Comparison of ENCODE assay signal across 8 mouse cellular contexts in the genomic region with DNA sequence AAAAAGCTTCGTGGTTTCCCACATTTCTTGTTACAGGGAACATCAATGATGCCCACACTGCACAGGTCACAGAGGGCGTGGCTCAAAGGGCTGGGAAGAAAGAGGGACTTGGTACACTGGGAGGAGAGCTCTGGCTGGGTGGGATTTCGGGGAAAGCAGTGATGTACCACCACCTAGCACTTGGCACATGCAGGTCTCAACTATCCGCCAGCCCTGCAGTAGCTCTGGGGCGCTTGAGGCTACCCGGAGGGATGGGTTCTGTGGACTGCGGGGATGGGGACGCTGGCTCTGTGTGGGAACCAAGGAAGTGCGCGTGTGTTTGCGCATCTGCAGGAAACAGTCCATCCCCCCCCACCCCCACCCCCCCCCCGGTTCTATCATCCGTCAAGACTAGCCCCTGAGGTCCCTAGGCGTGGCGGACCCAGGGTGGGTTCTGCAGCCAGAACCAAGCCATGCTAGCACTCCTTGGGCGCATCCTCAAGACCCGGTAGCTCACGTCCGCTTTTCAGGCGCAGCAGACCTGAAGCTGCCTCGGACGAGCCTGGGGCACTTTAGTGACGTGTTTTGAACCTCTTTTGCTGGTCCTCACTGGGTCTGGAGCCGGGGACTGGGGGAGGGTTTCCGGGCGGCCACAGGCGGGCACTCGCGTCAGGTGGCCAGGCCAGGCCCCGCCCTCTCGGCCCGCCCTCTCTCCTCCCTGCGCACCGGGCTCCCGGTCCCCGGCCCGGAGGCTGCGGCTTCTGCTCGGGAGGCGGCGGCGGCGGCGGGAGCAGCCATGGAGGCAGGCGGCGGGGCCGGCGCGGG. TPM values are rescaled to one million over a fixed set of nuclear protein-coding genes. Genes with fewer than 3 reads are reported as not detected.
DNase-seq lines count a peak whose midpoint lies in the region; ATAC-seq and TF ChIP-seq lines count a peak whose summit lies in the region.

A gene (plus strand): TSS at position 400 of the 804 bp plus-strand sequence.

- peak within 1 kb of the TSS; percentile 92 for H3K4me2 ChIP-seq in forebrain, embryonic 11.5 days (ENCODE audit: low read depth, low read length, severe bottlenecking)
- peak within 1 kb of the TSS; percentile 94 for H3K4me2 ChIP-seq in heart, embryonic 15.5 days
- H3K4me2 ChIP-seq in liver, embryonic 14.5 days (ENCODE audit: low read depth): peak within 1 kb of the TSS; percentile 60
- H3K4me2 ChIP-seq in neural tube, embryonic 12.5 days (replicated peaks): peak within 1 kb of the TSS; percentile 90

- DNase-seq in brain, adult 2 months (ENCODE audit: low read depth, low spot score): peak; percentile 93
- peak; percentile 89 for DNase-seq in forebrain, embryonic 11.5 days (ENCODE audit: low spot score)
- peak; percentile 88 for DNase-seq in kidney, postnatal 14 days
- DNase-seq in liver, embryonic 14.5 days (ENCODE audit: low read depth in 3 of 3, low spot score in 3 of 3): no peak
- peak; percentile 53 for DNase-seq in thymus, postnatal 4 days

- WGBS in forebrain, embryonic 11.5 days: under 1% methylated on average over 48 of the region's 49 CpGs
- under 1% methylated on average over 39 of the region's 49 CpGs for WGBS in heart, embryonic 15.5 days
- 1% methylated on average over 48 of the region's 49 CpGs for WGBS in liver, embryonic 14.5 days (ENCODE audit: insufficient replicate concordance)
- 2% methylated on average over 47 of the region's 49 CpGs for WGBS in neural tube, embryonic 12.5 days

- no peaks in the 10 kb centered on the region for H3K9me3 ChIP-seq in E14TG2a.4 (ENCODE audit: low read length)
- H3K9me3 ChIP-seq in forebrain, embryonic 11.5 days (ENCODE audit: control insufficient read depth, low read length): no peaks in the 10 kb centered on the region
- H3K9me3 ChIP-seq in heart, embryonic 15.5 days (replicated peaks): no peaks in the 10 kb centered on the region
- no peaks in the 10 kb centered on the region for H3K9me3 ChIP-seq in liver, embryonic 14.5 days (ENCODE audit: control insufficient read depth, low read length)
- no peaks in the 10 kb centered on the region for H3K9me3 ChIP-seq in neural tube, embryonic 12.5 days

- H3K9ac ChIP-seq in forebrain, embryonic 11.5 days (ENCODE audit: low read length): peak within 1 kb of the TSS; percentile 70
- H3K9ac ChIP-seq in heart, embryonic 15.5 days: peak within 1 kb of the TSS; percentile 75
- H3K9ac ChIP-seq in liver, embryonic 14.5 days (replicated peaks): no peak within 1 kb of the TSS
- H3K9ac ChIP-seq in neural tube, embryonic 12.5 days: peak within 1 kb of the TSS; percentile 75

- peak within 1 kb of the TSS; percentile 86 for H3K4me3 ChIP-seq in E14TG2a.4 (replicated peaks; ENCODE audit: low read length)
- H3K4me3 ChIP-seq in forebrain, embryonic 11.5 days (ENCODE audit: low read depth, low read length): peak within 1 kb of the TSS; percentile 59
- peak within 1 kb of the TSS; percentile 81 for H3K4me3 ChIP-seq in heart, embryonic 15.5 days
- H3K4me3 ChIP-seq in liver, embryonic 14.5 days (ENCODE audit: insufficient read depth in 1 of 2, low read depth in 2 of 2, low read length in 2 of 2): peak within 1 kb of the TSS; percentile 50 to 58
- peak within 1 kb of the TSS; percentile 71 for H3K4me3 ChIP-seq in neural tube, embryonic 12.5 days

- H3K27ac ChIP-seq in forebrain, embryonic 11.5 days (ENCODE audit: low read depth, low read length): no peak within 1 kb of the TSS
- H3K27ac ChIP-seq in heart, embryonic 15.5 days: peak within 1 kb of the TSS; percentile 83
- H3K27ac ChIP-seq in liver, embryonic 14.5 days: no peak within 1 kb of the TSS
- H3K27ac ChIP-seq in neural tube, embryonic 12.5 days: peak within 1 kb of the TSS; percentile 54; the same call in 1 of the 2 replicates

- H3K27me3 ChIP-seq in E14TG2a.4 (ENCODE audit: insufficient read depth, low read length): peaks cover 55% of the 10 kb centered on the region
- peaks cover 3% of the 10 kb centered on the region; the same call in 1 of the 2 replicates for H3K27me3 ChIP-seq in forebrain, embryonic 11.5 days (ENCODE audit: control insufficient read depth, insufficient read depth, low read length)
- H3K27me3 ChIP-seq in heart, embryonic 15.5 days: no peaks in the 10 kb centered on the region; the same call in 1 of the 2 replicates
- H3K27me3 ChIP-seq in liver, embryonic 14.5 days (ENCODE audit: control insufficient read depth, insufficient read depth, low read length): peaks cover 48% of the 10 kb centered on the region
- H3K27me3 ChIP-seq in neural tube, embryonic 12.5 days (replicated peaks): peaks cover 9% of the 10 kb centered on the region; the same call in 1 of the 2 replicates

- TF ChIP-seq CTCF in E14TG2a.4 (conservative IDR thresholded peaks at IDR 0.05; ENCODE audit: low read length): no peak
- no peak for TF ChIP-seq CTCF in liver, embryonic 14.5 days (IDR thresholded peaks at IDR 0.05; ENCODE audit: low read depth)

- H3K4me1 ChIP-seq in E14TG2a.4 (replicated peaks; ENCODE audit: low read depth, low read length): peaks cover 53% of the 10 kb centered on the region
- peaks cover 8% of the 10 kb centered on the region; the same call in 1 of the 2 replicates for H3K4me1 ChIP-seq in forebrain, embryonic 11.5 days (replicated peaks; ENCODE audit: control insufficient read depth, insufficient read depth, low read length)
- H3K4me1 ChIP-seq in heart, embryonic 15.5 days (replicated peaks): peaks cover 24% of the 10 kb centered on the region
- H3K4me1 ChIP-seq in liver, embryonic 14.5 days (replicated peaks; ENCODE audit: control insufficient read depth in 2 of 2, insufficient read depth in 2 of 2, low read length in 1 of 2): no peaks in the 10 kb centered on the region; a peak in 1 of 4 replicates
- peaks cover 22% of the 10 kb centered on the region for H3K4me1 ChIP-seq in neural tube, embryonic 12.5 days

- ATAC-seq in forebrain, embryonic 11.5 days (replicated peaks; ENCODE audit: low FRiP score): peak; percentile 91
- ATAC-seq in heart, embryonic 15.5 days (replicated peaks; ENCODE audit: insufficient number of reproducible peaks, insufficient read depth, low FRiP score, low read depth): peak; percentile 88
- no peak for ATAC-seq in liver, embryonic 14.5 days (ENCODE audit: insufficient read depth)
- ATAC-seq in neural tube, embryonic 12.5 days (ENCODE audit: low FRiP score, low read depth): peak; percentile 95

- H3K36me3 ChIP-seq in E14TG2a.4 (ENCODE audit: insufficient read depth, low read length): 0 out of 2 replicates have a peak, but pooled peaks cover under 1% of the 10 kb centered on the region
- no peaks in the 10 kb centered on the region for H3K36me3 ChIP-seq in forebrain, embryonic 11.5 days (ENCODE audit: control insufficient read depth, insufficient read depth, low read length)
- H3K36me3 ChIP-seq in heart, embryonic 15.5 days: no peaks in the 10 kb centered on the region
- H3K36me3 ChIP-seq in liver, embryonic 14.5 days (replicated peaks; ENCODE audit: control insufficient read depth, insufficient read depth, low read depth): no peaks in the 10 kb centered on the region
- no peaks in the 10 kb centered on the region for H3K36me3 ChIP-seq in neural tube, embryonic 12.5 days

- TF ChIP-seq EP300 in liver, embryonic 14.5 days (IDR thresholded peaks at IDR 0.05; ENCODE audit: low read depth): no peak

RNA-seq across cellular contexts. Expression of the gene that starts here (rescaled TPM):
- polyA plus RNA-seq in forebrain, embryonic 11.5 days (2014; fragmentation: Nextera tagmentation; extraction: Ambion mirVana): 25.7 and 26.7 TPM in 2 replicates
- 19.1 and 22.1 TPM in 2 replicates for polyA plus RNA-seq in heart, embryonic 15.5 days (2015; fragmentation: Nextera tagmentation; extraction: Ambion mirVana)
- 0.17 and 0.37 TPM in 2 replicates for polyA plus RNA-seq in liver, embryonic 14.5 days (2012; rRNA removed)
- polyA plus RNA-seq in liver, embryonic 14.5 days (2014; fragmentation: Nextera tagmentation; extraction: Ambion mirVana): 0.09 and 0.27 TPM in 2 replicates
- polyA plus RNA-seq in neural tube, embryonic 12.5 days (2016; fragmentation: Nextera tagmentation; extraction: Ambion mirVana): 33.1 and 39.9 TPM in 2 replicates

Comparison
In these comparisons a context has a peak if more than half of its experiments do, and no peak if none do; other contexts are left out.
1. RNA of the gene that starts here (polyA plus RNA-seq): 33.1 to 39.9 TPM in neural tube, embryonic 12.5 days, 25.7 to 26.7 TPM in forebrain, embryonic 11.5 days and 19.1 to 22.1 TPM in heart, embryonic 15.5 days; 0.09 to 0.37 TPM in liver, embryonic 14.5 days; every median in the first group is over 10 times any median in the second.
2. DNase-seq: peak in brain, adult 2 months (single experiment), forebrain, embryonic 11.5 days (single experiment), kidney, postnatal 14 days (single experiment) and thymus, postnatal 4 days (single experiment); none in liver, embryonic 14.5 days (0 of 3).
3. H3K27ac ChIP-seq: peak in heart, embryonic 15.5 days (single experiment) and neural tube, embryonic 12.5 days (single experiment); none in forebrain, embryonic 11.5 days (single experiment) and liver, embryonic 14.5 days (single experiment).
4. Peak in every context shown above with its lines, with median percentiles within 50 percentile points of each other: H3K4me3 ChIP-seq and H3K4me2 ChIP-seq.